Mouse (Mus musculus): ENCODE measurements around the gene Il2.

DNA sequence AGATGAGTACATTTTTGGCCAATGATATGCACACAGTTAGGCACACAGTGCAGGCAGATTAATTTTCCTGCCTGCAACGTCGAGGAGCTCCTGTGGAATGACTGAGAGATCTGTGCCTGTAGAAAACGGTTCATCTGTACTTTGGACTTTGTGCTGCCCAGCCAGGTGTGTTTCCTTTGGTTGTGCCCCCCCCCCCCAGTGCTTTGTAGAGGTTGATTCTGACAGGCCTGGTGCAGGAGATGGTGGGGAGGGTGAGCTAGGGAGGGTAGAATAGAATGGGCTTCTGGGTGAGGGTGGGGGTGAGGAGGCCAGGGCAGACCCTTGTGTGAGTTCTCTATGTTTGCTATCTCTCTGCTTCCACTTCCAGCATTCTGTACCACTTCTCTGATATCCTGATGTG is 32.5 kb upstream of the Il2 start:
- TF ChIP-seq CTCF (IDR thresholded peaks at IDR 0.05; ENCODE audit: low read depth, low read length) (no peak), EP300 (IDR thresholded peaks at IDR 0.05; ENCODE audit: insufficient read depth, low read depth, low read length) (no peak), POLR2A (IDR thresholded peaks at IDR 0.05; ENCODE audit: insufficient read depth, low read length) (no peak)
